Mouse (Mus musculus): ENCODE measurements around the gene Npr3. TPM values are rescaled to one million over a fixed set of nuclear protein-coding genes. Genes with fewer than 3 reads are reported as not detected.

The Npr3 gene
- polyA plus RNA-seq, 1 experiment: 1.2 TPM

- TF ChIP-seq MAX (IDR thresholded peaks at IDR 0.05; ENCODE audit: low read depth) (no peak), MYOD1 (IDR thresholded peaks at IDR 0.05; ENCODE audit: control insufficient read depth in 1 of 3, insufficient read length in 2 of 3, low read depth in 2 of 3) (no peak), MYOG (IDR thresholded peaks at IDR 0.05; ENCODE audit: control insufficient read depth in 1 of 3, insufficient read depth in 1 of 3, insufficient read length in 2 of 3, low read depth in 2 of 3) (no peak), CEBPB (IDR thresholded peaks at IDR 0.05; ENCODE audit: insufficient read depth, poor library complexity, severe bottlenecking) (no peak), SRF (IDR thresholded peaks at IDR 0.05; ENCODE audit: control insufficient read depth, insufficient read length, low read depth) (no peak), POLR2A (IDR thresholded peaks at IDR 0.05; ENCODE audit: insufficient read length, low read depth) (no peak), TCF12 (IDR thresholded peaks at IDR 0.05; ENCODE audit: insufficient read depth, poor library complexity, severe bottlenecking) (no peak), USF1 (IDR thresholded peaks at IDR 0.05; ENCODE audit: low read depth) (no peak), E2F4 (IDR thresholded peaks at IDR 0.05; ENCODE audit: insufficient read depth) (no peak), TCF3 (IDR thresholded peaks at IDR 0.05; ENCODE audit: insufficient read length, low read depth) (no peak), REST (IDR thresholded peaks at IDR 0.05; ENCODE audit: insufficient read depth, insufficient read length) (no peak)
- Histone ChIP-seq H3K4me3 (no peak overlapping the region), H3K4me2 (ENCODE audit: low read depth) (no peak overlapping the region), H3K36me3 (ENCODE audit: control insufficient read depth, insufficient read depth) (no peaks in the 10 kb centered on the region), H3ac (ENCODE audit: control insufficient read depth, insufficient read length) (no peak overlapping the region), H3K27me3 (ENCODE audit: control insufficient read depth, insufficient read depth, insufficient read length) (no peaks in the 10 kb centered on the region), H3K79me2 (ENCODE audit: control insufficient read depth, insufficient read depth) (no peaks in the 10 kb centered on the region)
Observed at GRCm38 (mm10) chr15:11877273-11877672, 29.8 kb downstream of the Npr3 start.

- no peaks in the 10 kb centered on the region for H3K36me3 ChIP-seq (ENCODE audit: control insufficient read depth, insufficient read depth)
- no peak overlapping the region for H3ac ChIP-seq (ENCODE audit: control insufficient read depth, insufficient read length)
- H3K4me2 ChIP-seq (ENCODE audit: low read depth): no peak overlapping the region
- no peak overlapping the region for H3K4me3 ChIP-seq
- H3K79me2 ChIP-seq (ENCODE audit: control insufficient read depth, insufficient read depth): no peaks in the 10 kb centered on the region
- TF ChIP-seq SRF (IDR thresholded peaks at IDR 0.05; ENCODE audit: control insufficient read depth, insufficient read length, low read depth) (no peak), MAX (IDR thresholded peaks at IDR 0.05; ENCODE audit: low read depth) (no peak), MYOG (IDR thresholded peaks at IDR 0.05; ENCODE audit: control insufficient read depth in 1 of 3, insufficient read depth in 1 of 3, insufficient read length in 2 of 3, low read depth in 2 of 3) (no peak)
- no peaks in the 10 kb centered on the region for H3K27me3 ChIP-seq (ENCODE audit: control insufficient read depth, insufficient read depth, insufficient read length)
Observed at GRCm38 (mm10) chr15:11866918-11867317, 40.2 kb downstream of the Npr3 start.

- H3K27me3 ChIP-seq (ENCODE audit: control insufficient read depth, insufficient read depth, insufficient read length): no peaks in the 10 kb centered on the region
- TF ChIP-seq E2F4 (IDR thresholded peaks at IDR 0.05; ENCODE audit: insufficient read depth): no peak
- TF ChIP-seq TCF12 (IDR thresholded peaks at IDR 0.05; ENCODE audit: insufficient read depth, poor library complexity, severe bottlenecking): no peak
- TF ChIP-seq POLR2AphosphoS2 (IDR thresholded peaks at IDR 0.05; ENCODE audit: insufficient read length, low read depth): no peak
- TF ChIP-seq MYOG (IDR thresholded peaks at IDR 0.05; ENCODE audit: control insufficient read depth in 1 of 3, insufficient read depth in 1 of 3, insufficient read length in 2 of 3, low read depth in 2 of 3): no peak
- TF ChIP-seq TCF3 (IDR thresholded peaks at IDR 0.05; ENCODE audit: insufficient read length, low read depth): no peak
- H3K4me2 ChIP-seq (ENCODE audit: low read depth): no peak overlapping the region
- no peaks in the 10 kb centered on the region for H3K36me3 ChIP-seq (ENCODE audit: control insufficient read depth, insufficient read depth)
- H3K4me3 ChIP-seq: no peak overlapping the region
- H3K79me2 ChIP-seq (ENCODE audit: control insufficient read depth, insufficient read depth): no peaks in the 10 kb centered on the region
- no peak overlapping the region for H3ac ChIP-seq (ENCODE audit: control insufficient read depth, insufficient read length)
Observed at GRCm38 (mm10) chr15:11863540-11863818, 43.6 kb downstream of the Npr3 start.

- Histone ChIP-seq H3K4me3 (no peak overlapping the region), H3ac (ENCODE audit: control insufficient read depth, insufficient read length) (no peak overlapping the region), H3K36me3 (ENCODE audit: control insufficient read depth, insufficient read depth) (no peaks in the 10 kb centered on the region), H3K79me2 (ENCODE audit: control insufficient read depth, insufficient read depth) (no peaks in the 10 kb centered on the region), H3K27me3 (ENCODE audit: control insufficient read depth, insufficient read depth, insufficient read length) (no peaks in the 10 kb centered on the region), H3K4me2 (ENCODE audit: low read depth) (no peak overlapping the region)
- no peak for TF ChIP-seq TCF3 (IDR thresholded peaks at IDR 0.05; ENCODE audit: insufficient read length, low read depth)
- no peak for TF ChIP-seq USF1 (IDR thresholded peaks at IDR 0.05; ENCODE audit: low read depth)
- TF ChIP-seq MYOG (IDR thresholded peaks at IDR 0.05; ENCODE audit: control insufficient read depth in 1 of 3, insufficient read depth in 1 of 3, insufficient read length in 2 of 3, low read depth in 2 of 3): no peak
- no peak for TF ChIP-seq MYOD1 (IDR thresholded peaks at IDR 0.05; ENCODE audit: control insufficient read depth in 1 of 3, insufficient read length in 2 of 3, low read depth in 2 of 3)
- no peak for TF ChIP-seq POLR2A (IDR thresholded peaks at IDR 0.05; ENCODE audit: insufficient read length, low read depth)
- no peak for TF ChIP-seq REST (IDR thresholded peaks at IDR 0.05; ENCODE audit: insufficient read depth, insufficient read length)
- TF ChIP-seq MAX (IDR thresholded peaks at IDR 0.05; ENCODE audit: low read depth): no peak
- TF ChIP-seq TCF12 (IDR thresholded peaks at IDR 0.05; ENCODE audit: insufficient read depth, poor library complexity, severe bottlenecking): no peak
- no peak for TF ChIP-seq E2F4 (IDR thresholded peaks at IDR 0.05; ENCODE audit: insufficient read depth)
- TF ChIP-seq POLR2AphosphoS2 (IDR thresholded peaks at IDR 0.05; ENCODE audit: insufficient read length, low read depth): no peak
- no peak for TF ChIP-seq CEBPB (IDR thresholded peaks at IDR 0.05; ENCODE audit: insufficient read depth, poor library complexity, severe bottlenecking)
- no peak for TF ChIP-seq SRF (IDR thresholded peaks at IDR 0.05; ENCODE audit: control insufficient read depth, insufficient read length, low read depth)
Observed at GRCm38 (mm10) chr15:11862785-11863539, 44.1 kb downstream of the Npr3 start.

GRCm38 (mm10) chr15:11862253-11862652 lies 44.8 kb downstream of the Npr3 start:
- Histone ChIP-seq H3K36me3 (ENCODE audit: control insufficient read depth, insufficient read depth) (no peaks in the 10 kb centered on the region), H3K79me2 (ENCODE audit: control insufficient read depth, insufficient read depth) (no peaks in the 10 kb centered on the region), H3ac (ENCODE audit: control insufficient read depth, insufficient read length) (no peak overlapping the region), H3K27me3 (ENCODE audit: control insufficient read depth, insufficient read depth, insufficient read length) (no peaks in the 10 kb centered on the region), H3K4me3 (no peak overlapping the region), H3K4me2 (ENCODE audit: low read depth) (no peak overlapping the region)
- TF ChIP-seq TCF12 (IDR thresholded peaks at IDR 0.05; ENCODE audit: insufficient read depth, poor library complexity, severe bottlenecking) (no peak), REST (IDR thresholded peaks at IDR 0.05; ENCODE audit: insufficient read depth, insufficient read length) (no peak), MYOD1 (IDR thresholded peaks at IDR 0.05; ENCODE audit: control insufficient read depth in 1 of 3, insufficient read length in 2 of 3, low read depth in 2 of 3) (no peak)
